Mouse (Mus musculus) MEL-GATA-1-ER (cell line): ENCODE data around the gene Qdpr.
"Not testable (repeated sequence)": the region's sequence is repeated elsewhere in the genome, so short reads cannot be mapped to it uniquely, and the experiment has no call there.

ENCODE experiments used
- DNase-seq: peaks from one replicate; pipeline ENCODE4 v3.0.0-alpha.2; 2012; ENCODE audit warnings: low read depth; ENCODE audit errors: extremely low read depth

Gene Qdpr

GRCm38 (mm10) chr5:45453451-45453850 lies 3.4 kb upstream of the Qdpr start, which contains the start of gene Clrn2:
Gene Clrn2, plus strand, starts transcription at chr5:45453751.
- DNase-seq = no peak

- peak; percentile 43 for DNase-seq
Measured at GRCm38 (mm10) chr5:45449206-45449605, 830 bp downstream of the Qdpr start.

DNA sequence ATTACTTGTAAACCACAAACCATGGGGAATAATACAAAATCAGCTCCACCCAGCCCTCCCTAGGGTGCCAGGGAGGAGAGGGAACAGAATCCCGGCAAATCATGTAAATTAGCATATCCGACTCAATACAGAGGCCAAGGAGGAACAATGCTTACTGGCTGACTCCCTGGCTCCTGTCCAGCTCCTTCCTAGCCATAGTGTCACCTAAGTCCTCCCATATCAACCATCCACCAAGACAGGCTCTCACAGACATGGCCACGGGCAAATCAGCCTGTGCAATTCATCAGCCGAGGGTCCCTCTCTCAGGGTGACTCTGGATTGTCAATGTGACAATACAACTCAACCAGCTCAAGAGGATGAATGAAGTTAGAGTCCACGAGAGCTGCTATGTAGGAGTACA lies 1.4 kb downstream of the Qdpr start:
- peak; percentile 76 for DNase-seq

DNA sequence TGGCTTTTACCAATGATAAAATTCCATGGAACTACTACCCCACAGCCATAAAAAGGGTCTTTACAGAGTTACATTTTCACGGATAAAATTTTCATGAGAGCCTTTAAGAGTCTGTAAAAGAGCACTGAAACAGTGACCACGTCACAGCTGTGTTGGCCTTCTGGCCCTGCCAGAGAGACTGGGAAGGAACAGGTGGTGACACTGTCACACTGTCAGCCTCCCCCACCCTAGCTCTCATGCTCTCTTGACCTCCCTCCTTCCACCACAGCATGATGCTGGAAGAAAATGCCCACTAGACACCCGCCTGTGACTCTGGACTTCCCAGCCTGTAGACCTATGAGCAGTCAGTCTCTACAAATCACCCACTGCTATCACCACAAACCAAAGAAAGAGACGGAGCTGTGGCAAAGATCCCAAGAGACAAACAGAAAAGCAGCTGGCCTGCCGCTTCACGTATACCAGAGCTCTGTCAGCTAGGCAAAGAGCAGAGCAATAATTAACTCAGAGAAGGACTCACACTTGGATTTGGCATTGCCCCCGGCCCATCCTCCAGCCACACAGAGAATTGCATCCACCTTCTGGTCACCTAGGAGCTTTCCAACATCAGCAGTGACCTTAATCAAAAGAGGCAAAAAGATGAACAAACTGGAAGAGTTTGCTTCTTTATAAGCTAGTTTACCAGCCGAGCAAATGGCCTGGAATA lies 5.8 kb downstream of the Qdpr start:
- no peak for DNase-seq

DNA sequence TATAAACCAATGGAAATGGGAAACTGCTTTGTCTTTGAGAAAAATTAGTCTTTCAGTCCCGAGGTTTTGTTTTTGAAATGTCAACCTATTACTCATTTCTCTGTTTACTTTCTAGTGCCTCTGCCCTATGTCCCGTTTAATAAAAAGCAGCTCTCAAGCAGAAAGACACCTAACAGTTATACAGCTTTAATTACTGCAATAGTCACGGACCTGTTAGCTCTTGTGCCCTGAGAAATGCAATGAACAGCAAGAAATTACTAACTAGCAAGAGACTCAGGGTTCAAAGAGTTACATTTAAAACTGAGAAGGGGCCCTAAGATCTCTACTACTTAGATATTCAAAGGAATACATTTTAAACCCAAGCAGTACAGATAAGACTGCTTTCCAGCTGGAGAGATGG lies 8.3 kb downstream of the Qdpr start:
- DNase-seq = no peak

- no peak for DNase-seq
Measured at GRCm38 (mm10) chr5:45441124-45441523, 8.9 kb downstream of the Qdpr start.

DNA sequence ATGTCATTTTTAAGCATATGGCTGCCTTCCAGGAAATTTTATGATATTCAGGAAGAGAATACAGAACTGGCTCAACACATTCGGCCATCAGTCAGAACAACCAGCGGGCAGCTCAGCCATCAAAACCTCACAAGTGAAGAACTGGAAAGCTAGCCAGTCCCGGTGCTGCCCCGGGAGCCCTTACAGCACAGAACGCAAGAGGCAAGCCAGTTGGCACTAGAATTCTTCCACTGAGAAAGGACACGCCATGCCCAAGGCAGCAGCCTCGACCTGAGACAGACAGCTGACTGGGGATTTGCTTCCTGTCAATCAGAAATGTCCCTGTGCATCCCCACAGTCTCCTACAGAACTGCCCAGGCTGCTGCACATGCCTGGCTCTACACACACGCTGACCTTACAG lies 11.7 kb downstream of the Qdpr start:
- no peak for DNase-seq

DNA sequence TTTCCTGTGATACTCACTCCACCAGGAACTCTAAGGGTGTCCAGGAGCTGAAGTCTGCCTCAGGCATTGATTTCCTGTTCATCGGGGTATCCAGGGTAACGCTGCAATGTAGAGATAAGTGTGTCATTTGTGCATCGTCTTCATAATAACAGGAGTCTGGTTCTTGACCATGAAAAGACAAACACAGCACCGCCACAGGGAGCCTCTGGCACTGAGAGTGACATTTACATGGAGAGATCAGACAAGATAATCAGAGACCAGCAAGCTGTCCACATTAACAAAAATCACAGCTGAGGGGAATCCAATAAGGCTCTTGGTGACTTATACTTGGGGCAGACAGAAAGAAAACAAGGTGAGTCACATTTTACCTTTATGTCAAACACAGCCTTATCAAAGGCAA lies 12.2 kb downstream of the Qdpr start:
- DNase-seq = no peak

- no peak for DNase-seq
Measured at GRCm38 (mm10) chr5:45435967-45436950, 13.8 kb downstream of the Qdpr start.

- no peak for DNase-seq
Measured at GRCm38 (mm10) chr5:45427891-45428290, 22.1 kb downstream of the Qdpr start.

GRCm38 (mm10) chr5:45426416-45427034 lies 23.5 kb downstream of the Qdpr start:
- no peak for DNase-seq

DNA sequence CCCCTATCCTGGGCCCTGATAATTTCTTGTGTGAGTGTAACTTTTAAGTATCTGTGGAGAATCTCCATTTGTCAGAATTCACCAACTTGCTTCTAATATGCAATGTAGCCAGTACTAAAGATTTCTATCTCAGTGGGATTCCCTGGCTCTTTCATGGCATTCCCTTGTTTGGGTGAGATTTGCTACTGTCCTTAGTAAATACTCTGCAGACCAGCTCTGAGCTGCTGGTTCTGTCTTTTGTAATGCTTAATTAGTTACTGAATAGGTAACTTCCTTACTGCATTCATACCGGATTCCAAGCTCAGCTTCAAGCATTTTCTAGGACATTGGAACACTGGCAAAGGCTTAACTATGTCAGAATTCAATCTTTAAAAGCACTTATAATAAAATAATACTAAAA lies 24.3 kb downstream of the Qdpr start:
- DNase-seq = not testable (repeated sequence)

GRCm38 (mm10) chr5:45424021-45424886 lies 25.8 kb downstream of the Qdpr start:
- peak; percentile 67 for DNase-seq

GRCm38 (mm10) chr5:45421881-45422844 lies 27.9 kb downstream of the Qdpr start:
- DNase-seq = peak; percentile 70

DNA sequence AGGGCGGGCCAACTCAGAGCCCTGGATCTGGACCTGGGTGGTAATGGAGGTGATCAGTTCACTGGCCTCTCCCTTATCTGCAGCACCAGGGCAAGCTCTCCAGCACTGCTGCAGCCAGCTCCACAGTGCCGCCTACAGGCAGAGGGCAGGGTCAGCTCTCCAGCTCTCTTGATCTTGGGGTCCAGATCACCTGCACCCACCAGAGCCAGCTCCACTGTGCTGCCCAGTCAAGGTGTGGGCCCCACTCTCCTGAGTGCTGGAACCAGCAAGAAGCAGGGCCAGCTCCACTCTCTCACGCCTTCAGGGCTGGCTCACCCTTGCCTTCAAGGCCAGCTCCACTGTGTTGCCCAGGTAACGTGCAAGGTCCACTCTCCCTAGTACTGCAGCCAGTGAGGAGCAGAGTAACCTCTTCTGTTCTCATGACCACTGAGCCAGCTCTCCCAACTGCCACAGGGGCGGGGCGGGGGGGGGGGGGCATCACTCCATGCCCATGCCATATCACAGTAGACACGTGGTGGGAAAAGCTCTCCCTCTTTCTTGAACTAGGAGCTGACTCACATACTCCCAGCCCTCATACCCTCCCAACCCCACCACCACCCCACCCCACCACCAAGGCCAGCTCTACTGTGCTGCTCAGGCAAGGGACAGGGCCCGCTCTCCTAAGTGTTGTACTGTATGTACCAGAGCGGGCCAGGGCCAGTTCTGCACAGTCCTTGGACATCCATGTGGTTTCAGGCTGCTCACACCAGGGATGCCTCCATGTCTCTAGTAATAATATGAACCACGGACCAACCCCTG lies 30.0 kb downstream of the Qdpr start:
- peak; percentile 53 for DNase-seq

- no peak for DNase-seq
Measured at GRCm38 (mm10) chr5:45417859-45418443, 32.1 kb downstream of the Qdpr start.

GRCm38 (mm10) chr5:45416478-45416877 lies 33.6 kb downstream of the Qdpr start:
- DNase-seq = no peak

GRCm38 (mm10) chr5:45406129-45406528 lies 43.9 kb downstream of the Qdpr start:
- peak; percentile 97 for DNase-seq

- DNase-seq = peak; percentile 62
Measured at GRCm38 (mm10) chr5:45402632-45403031, 47.4 kb downstream of the Qdpr start.
